Mouse (Mus musculus): ENCODE measurements around the gene Qtrt2.

DNA sequence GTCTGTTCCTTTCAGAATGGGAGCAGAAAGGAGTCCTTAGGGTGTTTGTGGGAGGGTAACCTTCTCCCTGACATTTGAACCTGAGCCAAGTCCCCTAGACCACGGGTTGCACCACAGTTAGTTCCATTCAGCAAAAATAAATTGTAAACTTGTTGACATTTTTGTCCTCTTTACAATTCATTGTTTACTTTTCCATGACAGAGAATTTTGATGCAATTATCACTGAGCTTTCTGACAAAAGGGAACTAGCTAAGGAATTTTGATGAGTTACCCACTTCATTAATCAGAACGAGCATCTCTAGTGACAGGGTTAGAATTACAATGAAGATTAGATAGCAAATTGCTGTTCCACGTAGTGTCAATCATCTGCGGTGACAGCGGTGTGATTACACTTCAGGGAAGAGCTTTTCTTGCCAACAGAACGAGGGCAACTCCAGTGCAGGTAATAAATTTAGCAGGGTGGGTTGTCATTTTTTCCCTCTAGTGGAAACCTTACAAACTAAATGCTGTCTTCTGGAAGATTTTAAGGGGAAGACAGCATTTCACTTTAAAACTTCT lies 1.5 kb downstream of the Qtrt2 start:
- TF ChIP-seq ZC3H11A (IDR thresholded peaks at IDR 0.05; ENCODE audit: low read depth, low read length) (no peak), POLR2AphosphoS2 (IDR thresholded peaks at IDR 0.05; ENCODE audit: low read depth, low read length) (no peak)
